Mouse (Mus musculus): ENCODE results near the gene Vmn2r28. TPM values are rescaled to one million over a fixed set of nuclear protein-coding genes. Genes with fewer than 3 reads are reported as not detected.

Gene Vmn2r28
- not detected in 2 replicates for polyA plus RNA-seq (2012; rRNA removed)

GRCm38 (mm10) chr7:5493856-5494255, at the start of gene Vmn2r28:
Gene Vmn2r28 (minus strand): TSS chr7:5493956.

GRCm38 (mm10) chr7:5456674-5457073, 37.1 kb downstream of the Vmn2r28 start, which contains the start of gene Vmn1r59:
Gene Vmn1r59 (minus strand): TSS chr7:5456774.

Other genes with a start within 250 kb of the Vmn2r28 start
- gene Gm5065, start 143.4 kb downstream of the Vmn2r28 start, polyA plus RNA-seq (2012; rRNA removed): not detected in 2 replicates
- not detected in 2 replicates for gene Nlrp2, start 142.9 kb downstream of the Vmn2r28 start, polyA plus RNA-seq (2012; rRNA removed)
- not detected in 2 replicates for gene Vmn1r58, start 80.6 kb downstream of the Vmn2r28 start, polyA plus RNA-seq (2012; rRNA removed)
- not detected in 2 replicates for gene Vmn1r59, start 37.2 kb downstream of the Vmn2r28 start, polyA plus RNA-seq (2012; rRNA removed)
- gene Vmn1r60, start 53.4 kb upstream of the Vmn2r28 start, polyA plus RNA-seq (2012; rRNA removed): not detected in 2 replicates
- not detected in 2 replicates for gene Vmn1r61, start 119.3 kb upstream of the Vmn2r28 start, polyA plus RNA-seq (2012; rRNA removed)
- not detected in 2 replicates for gene Vmn1r62, start 179.7 kb upstream of the Vmn2r28 start, polyA plus RNA-seq (2012; rRNA removed)